Mouse (Mus musculus): ENCODE measurements at regions not wholly inside any gene's neighbourhood (a gene's known extent, or its start where the extent isn't known, plus 50 kb on each side); places are given as distances from the start of the nearest gene placed in this dataset.

Small RNAs in the stretch of these regions (microRNA-seq; reads per million reads assigned to microRNA genes)
- 0 reads per million in 2 experiments for gene Gm22118

All from left cerebral cortex, postnatal 14 days (tissue).